Mouse (Mus musculus): ENCODE results near the gene Zfp455.
A peak's percentile ranks its signal among the peaks of the same experiment; 100 is the strongest.
"Not testable (repeated sequence)": the region's sequence is repeated elsewhere in the genome, so short reads cannot be mapped to it uniquely, and the experiment has no call there.

Gene Zfp455

GRCm38 (mm10) chr13:67194340-67194894 lies at the start of gene Zfp455:
TSS of gene Zfp455 (plus strand) at chr13:67194506.
- DNase-seq (ENCODE audit: extremely low spot score, low spot score): peak; percentile 63

- DNase-seq (ENCODE audit: extremely low spot score, low spot score): not testable (repeated sequence)
Measured at GRCm38 (mm10) chr13:67166122-67166521, 28.2 kb upstream of the Zfp455 start.

GRCm38 (mm10) chr13:67172991-67173722 lies 21.1 kb upstream of the Zfp455 start, which contains the start of gene Rsl1:
TSS of gene Rsl1 (plus strand) at chr13:67173182.
- peak; percentile 67 for DNase-seq (ENCODE audit: extremely low spot score, low spot score)

- DNase-seq (ENCODE audit: extremely low spot score, low spot score): no peak
Measured at GRCm38 (mm10) chr13:67173723-67174055, 20.6 kb upstream of the Zfp455 start.

- DNase-seq (ENCODE audit: extremely low spot score, low spot score): no peak
Measured at GRCm38 (mm10) chr13:67201656-67202055, 7.3 kb downstream of the Zfp455 start.

- DNase-seq (ENCODE audit: extremely low spot score, low spot score): no peak
Measured at GRCm38 (mm10) chr13:67214015-67214607, 19.8 kb downstream of the Zfp455 start.

Data from neural tube, embryonic 10.5 days (tissue).